Mouse (Mus musculus) kidney, postnatal 4 days (tissue): Measurements from ENCODE around the gene Lgi1.
A peak's percentile ranks its signal among the peaks of the same experiment; 100 is the strongest.

ENCODE experiments used
- DNase-seq, 2 experiments: peaks; one replicate each; pipeline ENCODE4 v3.0.0; 2021; ENCODE audit warnings: mixed read lengths in 2 of 2

Gene Lgi1

DNA sequence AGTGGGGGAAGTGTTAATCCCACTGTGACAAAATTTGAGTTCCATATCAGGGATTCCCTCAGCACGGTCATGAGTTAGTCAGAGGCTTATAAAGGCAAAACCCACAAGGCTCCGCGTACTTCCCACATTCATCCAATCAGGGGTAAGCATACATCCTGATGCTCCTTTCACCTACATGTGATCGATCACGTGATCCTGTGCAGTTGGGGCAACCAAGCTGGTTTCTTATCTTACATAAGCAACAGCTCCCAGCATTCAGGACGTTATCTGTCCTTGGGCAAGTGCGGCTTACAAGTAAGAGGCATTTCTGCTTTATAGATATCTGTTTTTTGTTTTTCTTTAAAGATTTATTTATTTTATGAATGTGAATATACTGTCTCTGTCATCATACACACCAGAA lies 63.7 kb downstream of the Lgi1 start:
- DNase-seq: no peak

DNA sequence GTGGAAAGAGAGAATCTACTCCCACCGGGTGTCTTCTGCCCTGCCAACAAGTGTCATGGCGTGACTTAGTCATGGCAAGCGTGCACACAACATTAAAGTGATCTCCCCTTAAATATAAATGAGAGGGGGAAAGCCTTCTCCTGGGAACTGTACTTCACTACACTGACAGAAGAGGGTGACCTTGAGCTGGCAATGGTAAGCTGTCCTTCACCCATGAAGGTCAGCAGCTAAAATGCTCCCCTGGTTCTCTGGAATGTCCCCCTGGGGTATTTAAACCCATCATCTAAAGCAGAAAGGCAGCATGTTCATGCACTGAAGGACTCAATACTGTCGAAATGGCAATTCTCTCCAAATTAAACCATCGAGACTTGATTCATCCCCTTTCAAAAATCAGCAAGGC lies 64.9 kb downstream of the Lgi1 start:
- peak in 1 of 2 experiments; percentile 18 for DNase-seq

DNA sequence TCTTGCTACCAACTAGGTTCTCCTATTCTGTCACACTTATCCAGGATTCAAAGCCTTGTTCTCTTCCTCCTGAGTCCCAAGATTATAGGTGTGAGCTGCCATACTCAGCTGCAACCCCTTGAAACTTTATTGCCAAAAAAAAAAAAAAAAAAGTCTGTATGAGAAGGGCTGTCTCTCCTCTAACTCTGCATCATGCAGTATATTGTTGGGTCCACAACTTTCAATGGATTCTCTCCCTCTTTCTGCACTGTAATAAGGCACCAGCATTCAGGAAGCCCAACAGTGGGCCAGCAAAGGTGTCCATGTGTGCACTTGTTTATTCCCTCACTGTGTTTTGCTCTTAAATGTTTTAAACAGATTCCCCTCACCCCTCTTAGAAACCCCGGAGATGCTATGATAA lies 66.7 kb downstream of the Lgi1 start:
- DNase-seq: no peak

GRCm38 (mm10) chr19:38332245-38332644 lies 67.9 kb downstream of the Lgi1 start:
- no peak for DNase-seq

GRCm38 (mm10) chr19:38332820-38333219 lies 68.5 kb downstream of the Lgi1 start:
- no peak for DNase-seq

DNA sequence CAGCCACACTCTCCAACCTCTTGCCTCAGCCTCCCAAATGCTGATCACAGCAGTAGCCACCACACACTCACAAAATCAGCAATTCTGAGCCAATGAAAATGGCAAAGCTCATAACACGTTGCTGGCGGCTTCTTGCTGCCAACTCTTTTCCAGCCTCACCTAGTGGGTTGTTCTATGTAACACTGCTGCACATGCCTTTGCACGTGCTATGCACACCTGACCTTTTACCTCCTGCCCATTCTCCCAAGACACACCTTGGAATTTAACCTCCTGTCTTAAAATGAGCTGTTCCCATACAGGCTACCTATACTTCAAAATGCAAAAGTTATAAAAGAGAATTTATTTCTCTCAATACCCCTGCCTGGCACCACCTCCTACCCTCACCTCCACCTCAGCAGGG lies 72.2 kb downstream of the Lgi1 start:
- DNase-seq: no peak

GRCm38 (mm10) chr19:38337332-38337731 lies 73.0 kb downstream of the Lgi1 start:
- DNase-seq: no peak

GRCm38 (mm10) chr19:38339734-38340133 lies 75.4 kb downstream of the Lgi1 start:
- DNase-seq: peak; percentile 16 to 49

DNA sequence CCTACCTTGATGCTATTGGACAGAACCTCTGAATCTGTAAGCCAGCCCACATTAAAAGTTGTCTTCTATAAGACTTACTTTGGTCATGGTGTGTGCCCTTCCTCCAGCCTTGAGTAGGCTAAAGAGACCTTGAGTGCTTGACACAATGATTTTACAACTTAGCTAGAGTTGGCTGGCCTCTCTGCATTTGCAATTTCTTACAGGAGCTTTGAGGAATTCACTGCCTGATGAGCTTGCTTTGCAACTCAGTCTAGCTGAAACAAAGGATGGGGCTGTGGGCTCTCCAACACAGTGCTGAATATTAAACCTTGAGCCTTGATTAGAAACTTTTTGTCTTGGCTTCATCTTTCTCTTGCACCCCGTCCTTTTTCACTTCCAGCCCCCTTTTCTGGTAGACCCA lies 78.9 kb downstream of the Lgi1 start:
- DNase-seq: no peak

DNA sequence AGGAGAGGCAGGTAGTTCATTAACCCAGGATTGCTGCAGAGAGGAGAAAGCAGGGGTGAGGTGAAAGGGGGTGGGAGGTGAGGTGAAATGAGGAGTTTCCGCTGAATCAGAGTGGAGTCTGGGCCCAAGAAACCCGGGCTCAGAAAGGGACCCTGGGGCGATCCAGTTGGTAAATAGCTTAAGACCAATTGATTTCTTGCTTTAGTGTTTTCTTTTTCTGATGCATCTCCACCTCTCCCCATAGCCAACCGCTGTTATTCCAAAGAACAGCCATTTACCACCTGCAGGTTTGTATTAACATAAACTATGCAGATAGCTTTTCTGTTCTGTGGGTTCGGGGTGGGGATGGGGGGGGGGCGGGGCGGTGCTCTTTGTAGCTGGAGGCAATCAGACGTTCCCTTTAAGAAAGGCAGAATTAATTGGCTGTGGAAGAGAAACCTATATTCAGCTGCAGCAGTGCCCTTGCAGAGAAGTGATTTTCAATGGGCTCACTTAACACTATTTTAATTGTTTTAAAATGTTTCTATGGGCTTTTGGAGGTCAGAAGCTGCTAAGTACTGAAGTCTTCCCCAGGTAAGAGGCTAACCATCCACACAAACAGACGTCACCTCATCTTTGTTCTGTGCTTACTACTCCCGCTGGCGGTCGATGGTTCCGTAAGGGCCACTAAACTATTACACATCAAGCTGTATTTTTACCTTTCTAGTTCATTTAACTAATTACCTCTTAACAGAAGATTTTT lies 84.1 kb downstream of the Lgi1 start:
- peak; percentile 36 to 65 for DNase-seq

- no peak for DNase-seq
Measured at GRCm38 (mm10) chr19:38349013-38349341, 84.6 kb downstream of the Lgi1 start.

DNA sequence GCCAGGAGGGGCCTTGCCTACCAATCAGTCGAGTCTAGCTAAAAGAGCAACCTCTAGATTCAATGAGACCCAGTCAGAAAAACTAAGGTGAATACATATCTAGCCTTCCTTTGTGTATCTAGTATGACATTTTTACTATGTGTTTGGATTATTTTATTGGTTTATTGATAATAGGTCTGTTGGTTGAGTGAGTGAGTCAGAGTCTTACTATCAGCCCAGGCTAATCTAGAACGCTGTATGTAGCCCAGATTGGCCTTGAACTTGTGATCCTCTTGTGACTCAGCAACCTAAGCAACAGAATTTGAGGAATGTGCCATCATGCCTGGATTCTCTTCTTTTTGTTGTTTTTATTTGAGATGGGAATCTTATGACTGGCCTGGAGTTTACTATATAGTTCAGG lies 86.9 kb downstream of the Lgi1 start:
- DNase-seq: no peak

- DNase-seq: no peak
Measured at GRCm38 (mm10) chr19:38351728-38352127, 87.4 kb downstream of the Lgi1 start.

DNA sequence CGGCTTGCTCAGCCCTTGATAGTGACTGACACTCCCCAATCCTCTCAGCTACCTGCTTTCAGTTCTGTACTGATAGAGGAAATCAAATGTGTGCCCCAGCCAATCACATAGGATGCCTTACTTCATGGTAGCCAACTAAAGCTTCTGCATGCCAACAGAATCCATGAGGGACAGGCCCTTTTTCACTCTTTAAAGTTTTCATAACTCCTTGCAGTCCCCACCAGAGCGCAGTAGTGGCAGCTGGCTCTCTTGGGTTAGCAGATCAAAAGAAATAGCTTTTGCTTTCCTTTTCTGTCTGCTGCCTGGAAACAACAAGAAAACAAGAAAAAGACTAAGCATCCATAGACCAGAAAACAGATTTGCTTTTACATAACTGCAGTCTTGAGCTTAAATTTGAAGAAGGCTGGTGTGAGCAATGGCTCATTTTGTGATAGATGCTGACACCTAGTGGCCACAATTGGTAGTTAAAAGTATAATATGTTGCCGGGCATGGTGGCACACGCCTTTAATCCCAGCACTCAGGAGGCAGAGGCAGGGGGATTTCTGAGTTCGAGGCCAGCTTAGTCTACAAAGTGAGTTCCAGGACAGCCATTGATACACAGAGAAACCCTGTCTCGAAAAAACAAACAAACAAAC lies 88.3 kb downstream of the Lgi1 start:
- peak; percentile 20 to 37 for DNase-seq

DNA sequence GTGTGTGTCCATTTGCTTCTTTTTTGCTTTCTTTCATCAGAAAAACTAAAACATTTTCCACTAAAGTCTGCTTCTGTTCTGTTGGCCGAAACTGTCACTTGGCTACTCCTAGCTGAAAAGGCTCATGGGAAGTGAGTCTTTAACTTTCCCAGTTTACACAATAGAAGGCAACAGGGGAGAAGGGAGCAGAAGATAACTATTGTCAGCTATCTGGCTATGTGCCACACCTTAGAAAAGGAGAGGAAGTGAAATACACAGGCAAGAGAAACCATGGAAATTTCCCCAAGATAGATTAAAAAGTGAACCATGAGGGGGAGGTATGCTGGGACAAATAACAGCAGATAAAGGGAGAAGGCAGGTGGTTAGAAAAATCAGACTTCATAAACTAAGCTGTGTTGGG lies 89.9 kb downstream of the Lgi1 start:
- DNase-seq: no peak

- no peak for DNase-seq
Measured at GRCm38 (mm10) chr19:38354819-38355360, 90.6 kb downstream of the Lgi1 start.

GRCm38 (mm10) chr19:38356211-38356828 lies 92.0 kb downstream of the Lgi1 start:
- DNase-seq: no peak

DNA sequence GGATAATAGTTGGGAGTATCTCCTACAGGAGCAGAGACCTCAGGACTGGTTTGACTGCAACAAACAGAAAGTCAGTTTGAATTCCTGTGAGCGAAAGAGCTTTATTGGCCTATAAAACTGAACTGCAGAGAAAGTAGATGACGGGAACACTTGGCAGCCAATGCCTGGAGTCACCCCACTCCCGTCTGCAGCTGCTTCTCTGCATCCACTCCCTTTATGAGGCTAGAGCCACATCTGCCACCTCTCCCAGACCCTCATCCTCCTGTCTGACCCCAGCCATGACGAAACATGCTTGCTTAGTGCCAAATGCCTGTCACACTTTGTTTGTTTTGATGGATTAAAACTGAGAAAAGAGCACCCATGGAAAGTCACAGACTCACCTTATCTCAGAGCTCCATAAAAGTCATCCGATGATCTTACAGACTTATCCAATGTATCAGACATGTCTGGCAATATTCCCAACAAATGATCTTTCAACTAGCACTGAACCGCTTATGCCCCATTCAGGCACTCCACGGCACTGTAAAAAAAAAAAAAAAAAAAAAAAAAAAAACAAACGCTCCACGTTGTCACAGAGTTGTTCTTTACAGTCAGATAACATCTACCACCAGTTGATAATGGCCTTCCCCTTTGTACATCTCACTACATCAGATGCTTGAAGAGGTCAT lies 93.8 kb downstream of the Lgi1 start:
- DNase-seq: peak in 1 of 2 experiments; percentile 31

- no peak for DNase-seq
Measured at GRCm38 (mm10) chr19:38359287-38359686, 95.0 kb downstream of the Lgi1 start.
